ENCODE assay signal across 10 mouse cellular contexts in genomic region chr1:74393697-74394096, GRCm38 (mm10). TPM values are rescaled to one million over a fixed set of nuclear protein-coding genes. Genes with fewer than 3 reads are reported as not detected.
A peak's percentile ranks its signal among the peaks of the same experiment; 100 is the strongest.
DNase-seq lines count a peak whose midpoint lies in the region; ATAC-seq and TF ChIP-seq lines count a peak whose summit lies in the region.
"Had no signal": no experiment of that assay in that cellular context is flagged by ENCODE, and none has a peak within 500 bp of the region (broad histone marks: within the 10 kb centered on the region; RNA-seq: fewer than 3 reads in every experiment).

No protein-coding gene starts in this region.

- 89% methylated on average over 9 of the region's 9 CpGs for WGBS in heart, embryonic 12.5 days
- 78% methylated on average over 9 of the region's 9 CpGs for WGBS in lung, embryonic 15.5 days
- 92% methylated on average over 9 of the region's 9 CpGs for WGBS in limb, embryonic 13.5 days
- 78% methylated on average over 9 of the region's 9 CpGs for WGBS in stomach, postnatal 0 days

- H3K4me3 ChIP-seq in heart, embryonic 12.5 days = 0 out of 2 replicates have a peak overlapping the region, but pooled peaks have one; percentile 0
- peak overlapping the region; percentile 97 for H3K4me3 ChIP-seq in lung, embryonic 15.5 days
- peak overlapping the region; percentile 92; the same call in 1 of the 2 replicates for H3K4me3 ChIP-seq in limb, embryonic 13.5 days
- H3K4me3 ChIP-seq in stomach, postnatal 0 days (ENCODE audit: low read depth, low read length) = no peak overlapping the region

- no peak for DNase-seq in heart, postnatal 10 days
- DNase-seq in lung, postnatal 10 days = no peak
- no peak for DNase-seq in stomach, postnatal 0 days (ENCODE audit: low spot score)
- DNase-seq in ovary, postnatal 10 days (ENCODE audit: low spot score) = no peak
- DNase-seq: embryo, embryonic 11 days; thymus, adult 18-20 months had no signal

- H3K9me3 ChIP-seq in heart, embryonic 12.5 days (replicated peaks) = no peaks in the 10 kb centered on the region
- no peaks in the 10 kb centered on the region for H3K9me3 ChIP-seq in lung, embryonic 15.5 days
- H3K9me3 ChIP-seq in limb, embryonic 13.5 days = no peaks in the 10 kb centered on the region
- H3K9me3 ChIP-seq in stomach, postnatal 0 days (ENCODE audit: control insufficient read depth, low read length) = no peaks in the 10 kb centered on the region

- H3K27me3 ChIP-seq in heart, embryonic 12.5 days (replicated peaks) = no peaks in the 10 kb centered on the region
- H3K27me3 ChIP-seq in lung, embryonic 15.5 days = no peaks in the 10 kb centered on the region
- no peaks in the 10 kb centered on the region for H3K27me3 ChIP-seq in limb, embryonic 13.5 days
- H3K27me3 ChIP-seq in stomach, postnatal 0 days (ENCODE audit: control insufficient read depth, insufficient read depth, low read length) = no peaks in the 10 kb centered on the region

- H3K4me2 ChIP-seq in heart, embryonic 12.5 days = peak overlapping the region; percentile 99
- H3K4me2 ChIP-seq in lung, embryonic 15.5 days = peak overlapping the region; percentile 86
- peak overlapping the region; percentile 97 for H3K4me2 ChIP-seq in limb, embryonic 13.5 days (replicated peaks)
- 0 out of 2 replicates have a peak overlapping the region, but pooled peaks have one; percentile 96 for H3K4me2 ChIP-seq in stomach, postnatal 0 days (replicated peaks; ENCODE audit: low read depth)

- H3K36me3 ChIP-seq in heart, embryonic 12.5 days = peaks cover 26% of the 10 kb centered on the region
- peaks cover 21% of the 10 kb centered on the region for H3K36me3 ChIP-seq in lung, embryonic 15.5 days
- H3K36me3 ChIP-seq in limb, embryonic 13.5 days = peaks cover 25% of the 10 kb centered on the region
- H3K36me3 ChIP-seq in stomach, postnatal 0 days (ENCODE audit: control insufficient read depth, insufficient read depth, low read length) = peaks cover 11% of the 10 kb centered on the region

- no peak overlapping the region for H3K27ac ChIP-seq in heart, embryonic 12.5 days (ENCODE audit: poor library complexity, severe bottlenecking)
- H3K27ac ChIP-seq in lung, embryonic 15.5 days = no peak overlapping the region
- H3K27ac ChIP-seq in limb, embryonic 13.5 days = no peak overlapping the region
- H3K27ac ChIP-seq in stomach, postnatal 0 days (replicated peaks) = no peak overlapping the region
- H3K27ac ChIP-seq: hindbrain, postnatal 0 days had no signal

- TF ChIP-seq EP300 in stomach, postnatal 0 days (optimal IDR thresholded peaks at IDR 0.05) = no peak

- no peak for TF ChIP-seq CTCF in stomach, postnatal 0 days (IDR thresholded peaks at IDR 0.05; ENCODE audit: low read depth)

- H3K9ac ChIP-seq in heart, embryonic 12.5 days = peak overlapping the region; percentile 100
- no peak overlapping the region for H3K9ac ChIP-seq in lung, embryonic 15.5 days
- H3K9ac ChIP-seq in limb, embryonic 13.5 days = peak overlapping the region; percentile 13; the same call in 1 of the 2 replicates
- no peak overlapping the region for H3K9ac ChIP-seq in stomach, postnatal 0 days (ENCODE audit: low read length)

- intact Hi-C loops in heart, postnatal 10 days (cut with DNase I) = no loop called here

- ATAC-seq in heart, embryonic 12.5 days (ENCODE audit: insufficient number of reproducible peaks, low FRiP score) = no peak
- no peak for ATAC-seq in lung, embryonic 15.5 days (ENCODE audit: borderline replicate concordance, extremely low read depth, low FRiP score, low TSS enrichment)
- no peak for ATAC-seq in limb, embryonic 13.5 days (ENCODE audit: low FRiP score, low read depth)
- ATAC-seq in stomach, postnatal 0 days (ENCODE audit: low FRiP score, low TSS enrichment) = no peak
- ATAC-seq: hindbrain, postnatal 0 days had no signal

- peaks cover 47% of the 10 kb centered on the region for H3K4me1 ChIP-seq in heart, embryonic 12.5 days (replicated peaks)
- H3K4me1 ChIP-seq in lung, embryonic 15.5 days = peaks cover 44% of the 10 kb centered on the region
- peaks cover 55% of the 10 kb centered on the region for H3K4me1 ChIP-seq in limb, embryonic 13.5 days
- H3K4me1 ChIP-seq in stomach, postnatal 0 days (replicated peaks; ENCODE audit: control insufficient read depth, insufficient read depth) = peaks cover 3% of the 10 kb centered on the region

RNA-seq across cellular contexts. Expression of gene Ctdsp1, which starts 2.4 kb away (rescaled TPM):
- 54.5 and 55.9 TPM in 2 replicates for polyA plus RNA-seq in heart, embryonic 12.5 days (2016; fragmentation: Nextera tagmentation; extraction: Ambion mirVana)
- total RNA-seq in heart, postnatal 10 days (2021) = 100 to 1,000 TPM; 117 to 122 TPM
- polyA plus RNA-seq in lung, embryonic 15.5 days (2015; fragmentation: Nextera tagmentation; extraction: Ambion mirVana) = 93.0 and 96.0 TPM in 2 replicates
- 87.5 and 90.9 TPM in 2 replicates for polyA plus RNA-seq in limb, embryonic 13.5 days (2015; fragmentation: Nextera tagmentation; extraction: Ambion mirVana)
- polyA plus RNA-seq in stomach, postnatal 0 days (2015; fragmentation: Nextera tagmentation; extraction: Ambion mirVana) = 45.2 and 47.4 TPM in 2 replicates

RNA-seq across cellular contexts. Expression of gene Vil1, which starts 15.5 kb away (rescaled TPM):
- 0.27 and 0.28 TPM in 2 replicates for polyA plus RNA-seq in heart, embryonic 12.5 days (2016; fragmentation: Nextera tagmentation; extraction: Ambion mirVana)
- total RNA-seq in heart, postnatal 10 days (2021) = 1 to 10 TPM; 1.1 to 1.2 TPM
- 0.34 and 0.40 TPM in 2 replicates for polyA plus RNA-seq in lung, embryonic 15.5 days (2015; fragmentation: Nextera tagmentation; extraction: Ambion mirVana)
- polyA plus RNA-seq in limb, embryonic 13.5 days (2015; fragmentation: Nextera tagmentation; extraction: Ambion mirVana) = 0.17 and 0.20 TPM in 2 replicates
- 11.1 and 12.8 TPM in 2 replicates for polyA plus RNA-seq in stomach, postnatal 0 days (2015; fragmentation: Nextera tagmentation; extraction: Ambion mirVana)

RNA-seq across cellular contexts. Expression of gene Slc11a1, which starts 18.7 kb away (rescaled TPM):
- polyA plus RNA-seq in heart, embryonic 12.5 days (2016; fragmentation: Nextera tagmentation; extraction: Ambion mirVana) = 1.3 and 1.5 TPM in 2 replicates
- 1 to 10 TPM; 1.2 to 3.7 TPM for total RNA-seq in heart, postnatal 10 days (2021)
- 4.5 and 4.6 TPM in 2 replicates for polyA plus RNA-seq in lung, embryonic 15.5 days (2015; fragmentation: Nextera tagmentation; extraction: Ambion mirVana)
- 2.4 and 2.9 TPM in 2 replicates for polyA plus RNA-seq in limb, embryonic 13.5 days (2015; fragmentation: Nextera tagmentation; extraction: Ambion mirVana)
- polyA plus RNA-seq in stomach, postnatal 0 days (2015; fragmentation: Nextera tagmentation; extraction: Ambion mirVana) = 3.0 and 3.8 TPM in 2 replicates

RNA-seq across cellular contexts. Expression of gene Catip, which starts 31.8 kb away (rescaled TPM):
- polyA plus RNA-seq in heart, embryonic 12.5 days (2016; fragmentation: Nextera tagmentation; extraction: Ambion mirVana) = 0.46 TPM in 2 replicates
- under 1 TPM; 0.29 to 0.45 TPM for total RNA-seq in heart, postnatal 10 days (2021)
- 1.1 TPM in 2 replicates for polyA plus RNA-seq in lung, embryonic 15.5 days (2015; fragmentation: Nextera tagmentation; extraction: Ambion mirVana)
- 1.2 and 1.5 TPM in 2 replicates for polyA plus RNA-seq in limb, embryonic 13.5 days (2015; fragmentation: Nextera tagmentation; extraction: Ambion mirVana)
- 0.50 and 0.73 TPM in 2 replicates for polyA plus RNA-seq in stomach, postnatal 0 days (2015; fragmentation: Nextera tagmentation; extraction: Ambion mirVana)

Comparison
In these comparisons a context has a peak if more than half of its experiments do, and no peak if none do; other contexts are left out.
1. H3K9ac ChIP-seq: peak in heart, embryonic 12.5 days (single experiment) and limb, embryonic 13.5 days (single experiment); none in lung, embryonic 15.5 days (single experiment) and stomach, postnatal 0 days (single experiment).
2. Peak in every context shown above with its lines, with median percentiles within 50 percentile points of each other: H3K4me2 ChIP-seq.